Mouse (Mus musculus): ENCODE measurements at regions not wholly inside any gene's neighbourhood (a gene's known extent, or its start where the extent isn't known, plus 50 kb on each side); places are given as distances from the start of the nearest gene placed in this dataset.

DNA sequence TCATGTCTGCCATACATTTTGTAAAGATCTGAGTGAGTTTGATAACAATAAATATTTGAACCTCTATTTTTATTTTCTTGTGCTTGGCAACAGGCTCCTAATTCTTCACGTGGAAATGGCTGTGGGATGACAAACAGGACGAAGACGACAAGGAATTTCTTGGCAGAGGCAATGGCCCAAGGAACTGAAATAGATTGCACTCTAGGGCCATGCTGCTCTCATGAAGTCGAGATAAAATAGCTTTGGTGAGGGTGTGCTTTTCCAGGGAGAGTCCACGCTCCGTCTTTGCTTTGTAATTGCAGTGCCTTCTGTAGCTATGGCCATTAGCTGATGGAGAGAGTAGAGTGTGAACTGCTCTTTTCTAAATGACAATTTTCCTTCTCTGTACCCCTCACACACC lies 50.9 kb upstream of the 1810046K07Rik start:
- no peak for TF ChIP-seq CTCF (IDR thresholded peaks at IDR 0.05)
- Histone ChIP-seq H3K4me3 (no peak overlapping the region), H3K27ac (no peak overlapping the region)
- intact Hi-C loops (cut with DNase I), result no loop called here
- DNase-seq, result no peak

DNA sequence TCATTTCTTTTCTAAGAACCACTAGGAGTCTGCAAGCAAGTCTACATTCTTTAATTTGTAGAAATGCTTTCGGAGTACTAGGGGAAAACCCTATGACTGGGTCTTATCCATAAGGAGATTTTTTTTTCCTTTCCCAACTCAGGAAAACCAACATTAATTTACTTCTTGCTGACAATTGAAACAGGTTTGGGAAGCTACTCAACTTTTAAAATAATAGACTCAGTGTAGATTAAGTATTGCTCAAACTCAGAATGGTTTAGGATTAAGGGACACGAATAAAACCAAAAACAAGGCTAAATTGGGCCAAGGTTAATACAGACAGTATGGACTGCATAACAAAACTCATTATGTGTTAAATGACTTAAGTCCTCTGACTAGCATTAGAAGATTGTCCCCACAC lies 65.2 kb upstream of the 1810046K07Rik start:
- intact Hi-C loops (cut with DNase I), result no loop called here
- TF ChIP-seq CTCF (IDR thresholded peaks at IDR 0.05), result no peak
- DNase-seq, result no peak
- Histone ChIP-seq H3K27ac (peak overlapping the region; percentile 63), H3K4me3 (no peak overlapping the region)

DNA sequence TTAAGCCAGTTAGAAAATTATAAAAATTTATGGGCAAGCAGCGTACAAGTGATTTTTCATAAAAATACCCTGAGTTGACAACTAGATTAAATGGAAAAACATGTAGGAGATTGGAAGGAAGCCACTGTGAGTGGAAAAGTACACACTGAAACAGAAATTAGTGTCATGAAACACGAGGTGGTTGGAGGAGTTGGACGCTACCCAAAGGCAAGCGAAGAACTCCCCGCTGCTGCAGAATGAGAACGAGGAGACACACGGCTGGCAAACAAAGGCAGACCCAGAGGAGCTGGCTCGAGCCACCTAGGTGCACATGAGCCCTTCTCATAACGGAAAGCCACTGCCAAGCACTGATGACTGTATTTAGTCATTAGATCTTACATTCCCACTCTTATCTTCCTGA lies 65.7 kb upstream of the 1810046K07Rik start:
- no peak for TF ChIP-seq CTCF (IDR thresholded peaks at IDR 0.05)
- peak; percentile 70 for DNase-seq
- intact Hi-C loops (cut with DNase I), result no loop called here
- H3K27ac ChIP-seq, result peak overlapping the region; percentile 63
- no peak overlapping the region for H3K4me3 ChIP-seq

DNA sequence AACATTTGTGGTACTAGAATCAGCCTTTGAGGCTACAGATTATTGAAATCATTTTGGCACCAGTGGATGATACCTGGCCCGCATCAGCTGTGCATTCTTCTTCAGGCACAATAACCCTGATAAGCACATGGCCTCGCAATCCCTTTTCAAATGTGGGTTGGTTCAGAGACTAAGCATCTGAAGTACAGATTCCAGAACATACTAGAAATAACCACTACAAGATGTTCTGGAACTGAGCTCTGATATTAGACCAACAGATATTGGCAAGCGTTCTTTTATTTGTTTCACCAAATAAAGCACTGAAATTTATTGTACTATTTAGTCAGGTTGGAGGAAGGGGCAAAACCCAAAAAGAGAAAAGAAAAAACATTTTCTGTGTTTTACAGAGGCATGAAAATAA lies 68.1 kb upstream of the 1810046K07Rik start:
- no peak overlapping the region for H3K4me3 ChIP-seq
- no peak for TF ChIP-seq CTCF (IDR thresholded peaks at IDR 0.05)
- H3K27ac ChIP-seq, result peak overlapping the region; percentile 65
- intact Hi-C loops (cut with DNase I), result no loop called here
- no peak for DNase-seq

DNA sequence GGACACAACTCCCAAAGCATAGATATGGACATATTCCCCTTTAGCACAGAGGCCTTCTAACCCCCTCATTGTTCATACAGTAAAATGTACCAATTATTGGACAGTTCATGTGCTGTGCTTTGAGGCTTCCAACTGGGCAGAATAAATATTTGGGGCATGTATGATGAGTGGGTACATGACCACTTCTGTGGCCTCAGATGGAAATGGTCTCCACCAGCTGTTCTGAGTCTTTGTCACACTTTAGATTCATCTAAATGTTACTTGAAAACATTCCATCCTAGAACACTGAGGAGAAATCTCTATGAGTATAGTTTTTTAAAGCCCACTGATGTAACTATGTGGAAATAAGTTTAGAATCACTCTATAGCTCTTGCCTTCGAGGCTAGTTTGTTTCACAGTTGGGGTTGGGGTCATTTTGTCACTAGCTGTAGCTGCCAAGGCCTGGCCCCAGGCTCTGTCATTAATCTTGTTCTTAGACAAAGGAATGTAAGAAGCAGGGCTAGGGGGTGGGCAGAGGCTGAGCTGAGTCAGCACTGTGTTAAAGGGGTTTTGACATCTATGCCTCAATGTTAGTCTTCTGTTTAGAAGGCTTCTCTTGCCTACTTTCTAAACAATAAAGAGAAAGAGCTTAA lies 69.0 kb upstream of the 1810046K07Rik start:
- H3K27ac ChIP-seq, result peak overlapping the region; percentile 65
- intact Hi-C loops (cut with DNase I), result no loop called here
- no peak for DNase-seq
- no peak overlapping the region for H3K4me3 ChIP-seq
- TF ChIP-seq CTCF (IDR thresholded peaks at IDR 0.05), result no peak

DNA sequence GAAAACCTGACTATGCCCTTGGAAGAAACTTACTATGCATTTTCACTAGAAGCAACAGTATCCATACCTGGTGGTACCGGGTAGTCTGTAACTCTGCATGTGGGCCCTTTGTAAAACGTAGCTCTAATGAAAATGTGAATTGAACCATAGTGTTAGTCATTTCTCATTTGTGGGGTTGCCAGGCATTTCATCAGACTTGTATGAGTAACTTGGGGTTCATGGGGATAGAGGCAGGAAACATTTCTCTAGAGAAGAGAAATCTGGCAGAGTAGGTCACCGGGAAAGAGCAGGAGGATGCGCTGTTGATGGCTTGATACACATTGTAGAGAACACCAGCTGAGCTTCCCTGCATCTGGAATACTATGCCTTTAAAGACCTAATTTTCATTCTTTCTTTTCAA lies 70.2 kb upstream of the 1810046K07Rik start:
- H3K27ac ChIP-seq, result peak overlapping the region; percentile 65
- H3K4me3 ChIP-seq, result no peak overlapping the region
- TF ChIP-seq CTCF (IDR thresholded peaks at IDR 0.05), result no peak
- intact Hi-C loops (cut with DNase I), result no loop called here
- peak; percentile 24 for DNase-seq

DNA sequence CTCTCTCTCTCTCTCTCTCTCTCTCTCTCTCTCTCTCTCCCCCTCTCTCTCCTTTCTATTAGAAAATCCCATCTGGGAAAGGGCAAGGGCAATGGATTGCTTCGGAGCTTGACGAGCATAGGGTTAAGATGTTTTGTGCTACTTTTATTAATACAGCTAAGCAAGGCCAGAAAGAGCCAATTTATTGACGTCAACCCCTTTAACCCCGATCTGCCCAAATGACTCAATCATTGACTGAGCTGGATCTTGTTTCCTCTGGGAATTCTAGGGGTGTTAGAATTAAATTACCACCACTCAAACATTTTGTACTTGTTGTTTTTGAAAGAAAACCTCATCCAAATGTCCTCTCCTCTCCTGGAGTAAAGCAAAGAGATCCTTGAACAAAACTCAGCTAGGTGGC lies 70.6 kb upstream of the 1810046K07Rik start:
- DNase-seq, result no peak
- intact Hi-C loops (cut with DNase I), result no loop called here
- TF ChIP-seq CTCF (IDR thresholded peaks at IDR 0.05), result no peak
- H3K4me3 ChIP-seq, result no peak overlapping the region
- peak overlapping the region; percentile 65 for H3K27ac ChIP-seq

DNA sequence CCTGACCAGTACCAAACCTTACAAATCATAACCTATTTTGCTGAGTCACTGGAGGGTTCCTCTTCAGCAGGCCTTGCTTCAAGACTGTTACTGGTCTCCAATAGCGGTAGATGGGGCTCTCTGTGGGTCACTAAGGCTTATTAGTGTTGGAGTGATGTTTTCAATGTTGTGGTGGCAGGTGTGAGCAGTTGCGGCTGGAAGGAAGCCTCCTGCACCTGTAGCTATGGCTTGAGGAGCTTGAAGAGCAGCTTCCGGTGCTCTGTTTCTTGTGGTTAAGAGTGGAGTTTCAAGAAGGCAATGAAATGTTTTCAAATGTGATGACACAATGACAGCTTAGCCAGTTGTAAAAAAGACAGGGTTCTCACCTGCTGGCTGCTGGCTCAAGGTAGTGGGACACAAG lies 73.1 kb upstream of the 1810046K07Rik start:
- H3K4me3 ChIP-seq, result no peak overlapping the region
- no peak for TF ChIP-seq CTCF (IDR thresholded peaks at IDR 0.05)
- intact Hi-C loops (cut with DNase I), result no loop called here
- no peak for DNase-seq
- no peak overlapping the region for H3K27ac ChIP-seq

DNA sequence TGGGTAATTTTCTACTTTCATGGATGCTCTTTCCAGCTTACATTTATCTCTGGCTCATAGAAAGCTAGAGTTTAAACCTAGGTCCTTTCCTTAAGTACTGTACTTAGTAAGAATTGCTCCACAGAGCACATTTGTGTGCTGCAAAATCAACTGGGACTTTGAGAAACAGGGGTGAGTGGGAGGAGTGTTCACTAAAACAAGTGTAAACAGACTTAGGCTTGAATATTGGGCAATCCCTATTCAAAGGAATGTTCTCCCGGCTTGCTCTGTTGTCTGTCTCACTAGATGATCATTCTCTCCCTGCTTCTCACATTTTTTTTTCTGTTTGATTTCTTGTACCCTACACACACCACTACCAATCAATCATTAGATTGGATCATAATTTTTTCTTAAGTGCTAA lies 79.3 kb upstream of the 1810046K07Rik start:
- TF ChIP-seq CTCF (IDR thresholded peaks at IDR 0.05), result no peak
- intact Hi-C loops (cut with DNase I), result no loop called here
- no peak for DNase-seq
- Histone ChIP-seq H3K4me3 (no peak overlapping the region), H3K27ac (peak overlapping the region; percentile 72)

DNA sequence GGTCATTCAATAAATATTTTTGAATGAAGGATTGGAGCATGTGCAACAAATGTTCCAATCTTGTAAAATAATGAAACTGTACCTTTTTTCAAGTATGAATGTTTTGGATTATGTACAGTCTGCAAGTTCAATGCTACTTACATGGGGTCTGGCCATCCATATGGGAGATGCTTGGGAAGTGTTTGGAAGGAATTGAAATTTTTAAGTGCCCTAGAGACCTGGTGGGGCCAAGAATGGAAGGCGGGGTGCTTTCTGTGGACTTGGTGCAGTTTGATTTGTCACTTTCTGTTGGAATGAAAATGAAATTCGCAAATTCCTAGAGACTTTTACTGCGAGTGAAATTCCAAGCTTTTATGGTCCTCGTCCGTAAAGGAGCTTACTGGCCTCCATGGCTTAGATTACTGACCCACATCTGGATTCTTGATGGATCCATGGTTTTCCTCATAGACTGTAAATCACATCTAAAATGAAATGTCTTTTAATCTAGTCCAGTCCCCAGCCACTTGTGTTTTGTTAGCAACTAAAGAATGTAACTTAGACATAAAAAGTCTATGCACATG lies 90.3 kb upstream of the 1810046K07Rik start:
- TF ChIP-seq CTCF (IDR thresholded peaks at IDR 0.05), result no peak
- peak overlapping the region; percentile 64 for H3K27ac ChIP-seq
- intact Hi-C loops (cut with DNase I), result no loop called here
- DNase-seq, result peak; percentile 42
- no peak overlapping the region for H3K4me3 ChIP-seq

DNA sequence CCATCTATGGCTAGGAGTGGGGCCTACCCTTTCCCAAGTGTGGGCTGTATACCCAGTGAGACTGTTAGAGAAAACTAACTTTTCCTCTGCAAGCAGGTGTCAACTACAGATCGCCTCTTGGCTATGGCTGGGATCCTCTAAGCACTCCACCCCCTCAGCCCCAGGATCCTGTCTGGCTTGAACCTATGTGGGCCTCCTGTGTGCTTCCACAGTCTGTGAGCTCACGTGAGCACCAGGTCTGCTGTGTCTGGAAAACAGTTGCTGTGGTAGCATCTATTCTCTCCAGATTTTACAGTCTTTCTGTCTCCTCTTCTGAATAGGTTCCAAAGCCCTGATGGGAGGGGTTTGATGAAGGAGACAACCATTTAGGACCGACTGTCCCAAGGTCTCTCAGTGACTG lies 93.8 kb upstream of the 1810046K07Rik start:
- intact Hi-C loops (cut with DNase I), result no loop called here
- TF ChIP-seq CTCF (IDR thresholded peaks at IDR 0.05), result no peak
- DNase-seq, result no peak
- no peak overlapping the region for H3K4me3 ChIP-seq
- 0 out of 2 replicates have a peak overlapping the region, but pooled peaks have one; percentile 38 for H3K27ac ChIP-seq

DNA sequence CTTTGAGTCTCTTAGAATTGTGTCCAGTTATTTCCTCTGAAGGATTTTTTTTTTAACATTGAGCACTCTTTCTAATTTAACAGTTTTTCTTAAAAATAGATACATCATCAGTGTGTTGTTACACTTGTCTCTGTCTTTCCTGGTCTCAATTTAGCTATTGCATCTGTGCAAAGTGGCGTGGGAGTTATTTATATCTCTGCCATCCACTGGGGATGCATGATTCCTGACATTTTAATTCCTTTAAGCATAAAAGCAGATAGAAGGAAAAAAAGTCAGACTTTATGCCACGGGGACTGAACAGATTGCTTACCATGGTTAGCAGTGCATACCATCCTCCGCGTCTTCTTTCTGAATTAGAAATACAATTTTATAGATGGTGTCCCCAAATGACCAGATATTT lies 94.6 kb upstream of the 1810046K07Rik start:
- H3K27ac ChIP-seq, result peak overlapping the region; percentile 28; the same call in 1 of the 2 replicates
- intact Hi-C loops (cut with DNase I), result no loop called here
- no peak overlapping the region for H3K4me3 ChIP-seq
- DNase-seq, result no peak
- TF ChIP-seq CTCF (IDR thresholded peaks at IDR 0.05), result no peak

DNA sequence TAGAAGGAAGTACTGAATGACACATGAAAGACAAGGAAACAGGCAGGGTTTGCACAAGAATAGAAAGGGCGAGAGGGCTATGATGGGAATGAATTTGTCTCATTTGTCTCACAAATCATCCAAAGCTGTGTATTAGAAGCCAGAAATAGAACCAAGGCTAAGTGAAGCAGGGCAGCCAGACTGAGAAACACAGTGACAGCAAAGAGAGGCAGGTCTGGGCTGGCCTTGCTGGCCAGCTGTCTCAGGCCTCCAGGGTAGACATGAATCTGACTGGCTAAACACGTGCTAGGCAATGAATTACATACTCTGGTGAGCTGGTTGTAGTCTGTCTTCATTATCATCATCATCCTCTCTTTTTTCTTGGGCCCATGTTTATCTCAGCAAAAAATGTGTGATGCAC lies 101.7 kb upstream of the 1810046K07Rik start:
- no peak overlapping the region for H3K27ac ChIP-seq
- intact Hi-C loops (cut with DNase I), result loop anchor here (5.0 kb wide), 1 partner anchor 58 kb away; no protein-coding TSS in a partner anchor
- no peak for DNase-seq
- TF ChIP-seq CTCF (IDR thresholded peaks at IDR 0.05), result no peak
- no peak overlapping the region for H3K4me3 ChIP-seq

DNA sequence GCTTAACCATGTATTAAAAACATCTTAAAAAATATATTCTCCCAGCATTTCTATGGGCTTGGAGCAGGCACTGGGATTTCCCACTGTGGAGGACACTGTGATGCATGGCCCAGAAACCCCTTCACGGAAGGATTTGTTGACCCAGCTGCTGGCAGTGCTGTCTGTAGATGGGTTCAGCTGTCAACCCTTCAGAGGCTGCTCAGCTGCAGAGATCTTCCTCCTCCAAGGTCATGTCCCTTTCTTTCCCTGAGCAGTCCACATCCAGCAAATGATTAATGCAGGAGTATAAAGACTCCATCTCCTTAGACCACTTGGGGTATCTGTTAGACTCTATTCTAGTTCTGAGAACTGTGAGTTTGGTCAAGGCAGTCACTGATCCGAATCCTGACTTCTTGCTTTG lies 108.4 kb upstream of the 1810046K07Rik start:
- TF ChIP-seq CTCF (IDR thresholded peaks at IDR 0.05), result no peak
- no peak for DNase-seq
- H3K27ac ChIP-seq, result no peak overlapping the region
- intact Hi-C loops (cut with DNase I), result no loop called here
- no peak overlapping the region for H3K4me3 ChIP-seq

Measured in gastrocnemius, adult 2 months (tissue).